Mouse (Mus musculus): ENCODE data around the gene Snx3.

Gene Snx3

DNA sequence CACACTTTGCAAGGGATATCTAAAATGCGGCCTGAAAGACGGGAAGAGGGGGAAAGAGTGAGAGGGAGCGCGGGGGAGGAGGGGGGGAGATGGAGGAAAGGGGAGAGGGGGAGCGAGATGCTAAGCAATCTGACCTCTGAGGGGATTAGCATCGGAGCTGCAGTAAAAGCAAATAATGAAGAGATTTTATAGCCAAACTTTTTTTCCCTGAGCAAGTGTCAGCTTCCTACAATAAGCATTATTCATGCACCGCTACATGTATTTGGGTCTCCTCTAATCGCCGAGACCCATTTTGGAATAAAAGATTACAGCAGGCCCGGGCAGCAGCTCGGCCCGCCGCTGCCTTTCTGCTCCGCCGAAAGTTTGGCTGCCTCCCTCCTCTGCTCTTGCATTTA, 76.4 kb downstream of the Snx3 start:
- no peak for DNase-seq (ENCODE audit: low read depth, low spot score)

DNA sequence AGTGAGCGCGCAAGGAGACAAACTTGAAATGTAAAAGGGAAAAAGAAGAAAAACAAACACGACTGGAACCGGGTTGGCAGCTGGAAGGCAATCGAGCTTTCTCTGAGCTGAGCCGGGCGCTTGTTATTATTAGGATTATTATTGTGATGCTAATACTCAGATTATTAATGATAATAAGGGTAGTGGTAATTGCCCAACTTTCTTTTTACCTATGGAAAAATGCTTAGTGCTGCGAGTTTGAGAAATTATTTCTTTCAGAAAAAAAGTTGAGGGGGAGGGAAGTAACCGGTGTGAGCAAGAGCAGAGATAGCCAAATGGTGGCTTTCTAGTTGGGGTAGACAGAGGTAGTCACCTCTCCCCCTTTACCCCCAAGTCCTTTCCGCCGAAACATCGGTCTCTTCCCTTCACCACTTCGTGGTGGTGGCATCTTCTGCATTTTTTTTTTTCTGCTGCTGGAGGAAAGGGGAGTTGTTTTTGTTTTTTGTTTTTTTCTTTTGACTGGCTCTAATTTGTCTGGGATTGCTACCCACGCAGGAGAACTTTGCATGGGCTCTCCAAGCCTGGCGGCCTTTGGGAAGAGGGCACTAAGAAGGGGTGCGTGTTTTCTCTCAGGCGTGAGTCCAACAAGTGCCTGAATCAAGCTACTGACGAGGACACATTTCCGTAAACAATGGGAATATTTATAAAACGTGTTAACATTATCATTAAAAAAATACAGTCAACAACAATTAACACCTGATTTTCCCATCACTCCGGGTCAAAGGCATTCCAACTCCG, 77.1 kb downstream of the Snx3 start:
- no peak for DNase-seq (ENCODE audit: low read depth, low spot score)

DNA sequence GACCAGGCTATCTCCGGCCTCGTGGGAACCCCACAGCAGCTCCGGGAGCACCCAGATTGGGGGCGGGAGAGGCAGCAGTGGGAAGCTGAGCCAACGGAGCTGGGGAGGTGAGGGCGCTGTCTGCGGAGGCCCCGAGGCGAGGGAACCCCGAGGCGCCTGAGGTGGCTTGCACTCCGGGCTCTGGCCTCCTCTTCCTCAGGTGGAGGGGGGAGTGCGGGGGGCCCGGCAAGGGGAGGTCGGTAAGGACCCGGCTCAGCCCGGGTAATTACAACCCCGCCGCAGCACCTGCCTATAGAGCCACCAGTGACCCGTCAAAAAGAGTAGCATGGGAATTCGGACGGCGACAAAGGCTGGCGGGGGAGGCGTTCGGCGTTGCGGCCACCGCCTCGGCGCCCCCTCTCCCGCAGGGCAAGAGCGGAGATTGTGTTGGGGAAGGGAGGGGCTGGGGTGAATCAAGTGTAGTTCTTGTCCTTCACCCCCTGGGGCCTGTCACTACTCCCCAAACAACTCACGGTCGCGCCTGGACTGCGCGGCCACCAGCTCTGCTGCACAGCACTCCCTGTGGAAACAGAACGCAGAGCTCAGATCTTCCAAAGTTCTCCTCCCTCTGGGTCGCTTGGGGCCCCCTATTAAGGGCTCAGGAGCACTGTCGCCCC, 77.8 kb downstream of the Snx3 start:
- DNase-seq (ENCODE audit: low read depth, low spot score) = no peak

DNA sequence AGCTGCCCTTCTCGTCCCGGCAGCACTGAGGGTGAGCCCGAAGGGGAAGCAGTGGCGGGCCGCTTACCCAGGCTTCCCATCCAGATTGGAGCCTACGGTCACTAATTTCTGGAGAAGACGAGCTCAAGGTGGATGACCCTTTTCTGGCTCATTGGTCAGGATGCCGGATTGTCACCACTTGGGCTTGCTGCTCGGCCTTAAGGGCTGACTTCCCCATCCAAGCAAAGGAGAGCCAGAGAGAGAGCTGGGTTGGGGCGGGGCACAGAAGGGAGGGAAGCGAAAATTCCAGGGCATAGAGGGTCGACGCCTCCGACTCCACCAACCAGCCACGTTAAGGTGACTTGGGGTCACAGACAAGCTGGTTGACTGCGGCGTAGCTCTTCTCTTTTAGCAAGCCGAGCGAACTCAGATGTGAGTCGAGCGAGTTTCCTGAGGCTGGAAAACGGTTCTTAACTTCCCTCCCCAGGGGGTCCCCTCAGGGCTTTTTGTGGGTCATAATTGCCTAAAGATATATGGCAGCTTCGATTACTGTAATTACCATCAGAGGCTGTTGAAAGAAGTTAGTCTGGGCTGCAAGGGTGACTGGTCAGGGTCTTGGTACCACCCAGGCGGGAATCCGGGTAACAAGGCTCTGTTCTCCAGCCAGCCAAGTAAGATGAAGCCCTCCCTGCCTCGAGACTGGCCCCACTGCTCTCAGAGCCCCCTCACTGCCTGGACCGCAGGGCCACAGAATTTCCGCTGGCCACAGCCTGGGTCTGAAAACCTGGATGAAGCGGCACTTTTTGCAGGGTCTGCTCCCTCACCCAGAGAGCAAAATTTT, 78.5 kb downstream of the Snx3 start:
- no peak for DNase-seq (ENCODE audit: low read depth, low spot score)

DNA sequence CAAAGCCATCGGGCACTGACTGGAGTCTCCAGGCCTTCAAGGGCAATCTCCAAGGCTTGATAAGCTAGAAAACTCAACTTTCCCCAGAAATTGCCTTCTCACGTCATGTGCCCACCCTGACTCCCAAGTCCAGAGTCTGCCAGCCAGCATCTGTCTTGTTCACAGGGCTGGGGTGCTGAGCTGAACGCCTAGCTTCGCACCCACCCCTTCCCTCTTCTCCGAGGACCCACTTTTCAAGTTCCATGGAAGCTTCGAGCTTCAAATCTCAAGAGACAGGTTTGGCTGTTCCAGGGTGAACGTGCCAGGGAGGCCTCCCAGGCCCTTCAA, 79.1 kb downstream of the Snx3 start:
- DNase-seq (ENCODE audit: low read depth, low spot score) = no peak

DNA sequence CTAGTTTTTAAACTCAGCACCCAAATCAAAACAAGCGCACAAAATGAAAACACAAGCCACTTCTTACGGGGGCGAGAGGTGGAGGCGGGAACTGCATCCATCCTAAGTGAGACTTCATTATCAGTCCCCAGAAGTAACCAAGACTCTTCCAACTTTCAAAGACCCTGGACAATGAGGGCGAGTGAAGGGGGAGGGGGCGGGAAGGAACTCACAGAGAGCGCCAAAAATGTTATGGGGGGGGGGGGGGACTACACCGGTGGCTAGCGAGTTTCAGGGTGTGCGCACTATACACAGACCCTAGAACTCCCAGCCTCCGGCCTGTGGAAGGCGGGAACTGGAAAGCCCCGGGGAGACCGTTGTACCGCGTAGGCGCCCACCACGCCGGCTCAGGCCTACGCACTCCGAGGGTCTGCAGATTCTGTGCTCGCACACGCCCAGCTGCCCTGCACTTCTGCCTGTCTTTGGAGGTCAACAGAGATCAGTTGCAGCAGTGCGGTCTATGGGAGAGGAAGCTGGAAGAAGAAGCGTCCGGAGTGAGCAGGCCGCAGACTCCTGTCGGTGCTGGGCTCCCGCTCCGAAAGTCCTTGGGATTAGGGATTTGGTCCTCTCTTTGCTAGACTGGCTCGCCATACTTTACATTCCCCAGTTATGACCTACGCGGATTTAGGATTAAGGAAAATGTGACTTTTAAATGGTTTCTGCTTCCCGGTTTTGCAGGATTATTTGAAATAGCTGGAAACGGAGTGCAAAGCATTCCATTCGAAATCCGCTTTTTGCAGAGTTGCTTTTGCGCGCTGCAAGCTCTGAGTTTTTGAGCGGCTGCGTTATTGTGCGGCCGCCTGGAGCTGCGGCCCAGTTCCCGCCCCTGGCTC, 80.1 kb downstream of the Snx3 start:
- no peak for DNase-seq (ENCODE audit: low read depth, low spot score)

DNA sequence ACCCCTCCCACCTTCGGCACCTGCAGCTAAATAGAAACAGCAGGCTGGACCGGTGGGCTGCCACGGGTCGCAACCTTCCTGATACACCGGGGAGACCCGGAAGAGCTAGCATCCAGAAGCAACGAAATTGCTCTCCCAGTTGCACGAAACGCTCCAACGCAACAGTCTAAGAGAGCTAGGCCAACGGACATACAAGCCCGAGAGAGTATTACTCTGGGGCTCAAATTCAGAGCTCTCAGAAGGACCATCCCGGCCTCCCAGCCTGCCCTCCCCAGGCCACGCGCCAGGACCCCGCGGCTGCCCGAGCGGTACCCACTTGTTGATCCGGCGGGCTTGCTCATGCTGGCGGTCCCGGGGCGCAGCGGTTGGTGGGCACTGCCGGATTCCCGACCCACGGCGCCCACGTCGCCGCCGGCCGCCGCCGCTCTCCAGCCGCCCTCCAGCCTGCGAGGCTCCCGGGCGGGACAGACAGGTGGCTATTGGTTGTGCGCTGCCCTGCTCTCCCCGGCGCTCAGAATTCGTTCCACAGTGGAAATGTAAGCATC, 80.8 kb downstream of the Snx3 start:
- DNase-seq (ENCODE audit: low read depth, low spot score) = no peak

DNA sequence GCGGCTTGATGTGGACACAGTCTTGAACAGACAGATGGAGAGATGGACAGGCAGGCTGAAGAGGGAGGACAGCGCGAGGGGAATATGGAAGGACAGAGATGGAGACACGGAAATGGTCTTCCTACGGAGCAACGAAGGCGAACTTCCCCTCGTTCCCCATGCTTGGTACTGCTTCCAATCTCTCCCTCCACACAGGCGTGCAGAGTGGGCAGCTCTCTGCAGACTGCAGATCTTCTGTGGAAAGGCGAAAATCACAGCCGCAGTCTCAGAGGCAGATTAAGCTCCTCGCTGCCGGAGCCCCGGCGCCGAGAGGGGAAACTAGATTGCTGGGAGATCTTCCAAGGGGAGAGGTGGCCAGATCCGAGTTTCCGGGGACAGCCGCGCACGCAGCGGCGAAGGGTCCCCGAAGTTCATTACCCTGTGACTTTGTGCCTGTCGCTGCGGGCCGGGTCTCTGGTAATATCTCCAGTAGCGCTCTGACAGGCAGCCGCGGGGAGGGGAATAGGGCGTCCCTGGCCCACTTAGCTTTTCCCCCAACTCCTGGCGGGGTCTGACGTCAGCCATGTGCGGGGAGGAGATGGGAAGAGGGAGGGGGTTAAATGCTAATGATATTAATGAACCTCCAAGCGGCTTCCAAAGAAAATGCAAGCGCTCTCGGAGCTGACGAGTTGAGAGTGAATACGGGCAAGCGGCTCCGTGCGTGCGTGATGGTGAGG, 81.5 kb downstream of the Snx3 start, which contains the start of the genes Nr2e1 and Ostm1:
Gene Nr2e1 (minus strand): TSS at position 476 of the 716 bp plus-strand sequence.
Gene Ostm1 (plus strand): TSS at position 666 of the 716 bp plus-strand sequence.
- no peak for DNase-seq (ENCODE audit: low read depth, low spot score)

DNA sequence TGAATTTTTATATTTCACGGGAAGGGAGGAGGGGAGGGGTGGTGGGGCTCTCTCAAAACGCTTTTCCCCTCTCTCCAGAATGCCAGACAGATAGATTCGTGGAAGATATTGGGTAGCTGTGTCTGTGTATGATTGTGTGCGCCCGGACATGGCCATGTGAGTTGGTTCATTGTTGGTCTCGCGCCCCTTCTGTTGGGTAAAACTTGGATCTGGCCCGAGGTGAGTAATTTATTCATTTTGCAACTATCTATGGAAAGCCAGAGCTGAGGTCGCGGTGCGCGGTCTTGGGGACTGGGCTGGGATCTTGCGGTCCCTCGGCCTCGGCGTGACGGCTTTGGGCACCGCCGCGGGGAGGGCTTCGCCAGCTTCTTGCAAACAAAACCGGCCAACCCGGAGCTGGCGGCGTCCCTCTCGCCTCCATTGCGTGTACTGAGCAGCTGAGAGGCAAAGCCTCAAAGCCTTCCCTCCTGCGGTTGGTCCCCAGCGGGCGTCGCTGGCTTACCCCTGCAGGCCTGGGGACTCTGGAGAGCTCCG, 82.1 kb downstream of the Snx3 start:
- DNase-seq (ENCODE audit: low read depth, low spot score) = no peak

DNA sequence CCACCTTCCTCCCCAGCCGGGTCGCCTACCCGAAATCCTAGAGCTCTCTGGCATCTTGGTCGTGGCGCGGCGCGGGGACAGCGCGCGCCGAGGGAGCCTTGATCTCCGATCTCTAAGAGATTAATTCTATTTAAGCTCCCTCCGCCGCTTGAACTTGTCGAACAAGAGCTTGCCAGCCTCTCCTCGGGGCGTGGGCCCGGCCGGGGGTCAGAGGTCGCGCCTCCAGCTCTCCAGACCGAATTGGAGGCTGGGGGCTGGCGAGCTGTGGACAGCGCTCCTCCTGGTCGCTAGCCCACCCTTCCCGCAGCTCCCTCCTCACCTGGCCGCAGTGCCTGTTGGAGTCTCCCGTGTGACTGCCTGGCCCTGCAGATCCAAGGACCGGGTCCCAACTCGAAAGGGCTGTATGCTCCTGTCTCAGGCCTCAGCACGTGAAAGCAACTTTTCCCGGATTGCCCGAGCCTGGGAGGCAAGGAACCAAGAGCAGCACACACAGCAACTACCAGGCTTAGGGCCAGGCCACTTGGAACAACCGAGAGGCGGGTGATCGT, 82.7 kb downstream of the Snx3 start:
- DNase-seq (ENCODE audit: low read depth, low spot score) = no peak

All from WW6 (cell line).